ENCODE assay signal across 12 mouse cellular contexts in genomic region chr11:114889991-114890518, GRCm38 (mm10). TPM values are rescaled to one million over a fixed set of nuclear protein-coding genes. Genes with fewer than 3 reads are reported as not detected.
A peak's percentile ranks its signal among the peaks of the same experiment; 100 is the strongest.
DNase-seq lines count a peak whose midpoint lies in the region; ATAC-seq and TF ChIP-seq lines count a peak whose summit lies in the region.
"Had no signal": no experiment of that assay in that cellular context is flagged by ENCODE, and none has a peak within 500 bp of the region (broad histone marks: within the 10 kb centered on the region; RNA-seq: fewer than 3 reads in every experiment).

Gene Cd300a, plus strand, starts transcription at chr11:114890041.

- no peak for TF ChIP-seq POLR2A in kidney, adult 2 months (IDR thresholded peaks at IDR 0.05; ENCODE audit: low read depth, low read length)

- no peak within 1 kb of the TSS for H3K27ac ChIP-seq in kidney, adult 2 months (ENCODE audit: insufficient read depth, low read depth, low read length)
- H3K27ac ChIP-seq in brown adipose tissue, adult 24 weeks (replicated peaks; ENCODE audit: low read depth, low read length) = peak within 1 kb of the TSS; percentile 62
- peak within 1 kb of the TSS; percentile 7; the same call in 1 of the 2 replicates for H3K27ac ChIP-seq in hindbrain, postnatal 0 days
- H3K27ac ChIP-seq in midbrain, embryonic 16.5 days (ENCODE audit: low read length) = no peak within 1 kb of the TSS
- H3K27ac ChIP-seq: limb, embryonic 10.5 days had no signal

- no peak within 1 kb of the TSS for H3K4me3 ChIP-seq in kidney, adult 2 months (ENCODE audit: insufficient read depth, low read depth, low read length)
- peak within 1 kb of the TSS; percentile 37 for H3K4me3 ChIP-seq in brown adipose tissue, adult 24 weeks (ENCODE audit: insufficient read depth, low read depth, low read length)
- no peak within 1 kb of the TSS for H3K4me3 ChIP-seq in hindbrain, postnatal 0 days (ENCODE audit: low read length)
- H3K4me3 ChIP-seq in midbrain, embryonic 16.5 days (ENCODE audit: low read depth, low read length) = no peak within 1 kb of the TSS
- H3K4me3 ChIP-seq: limb, embryonic 10.5 days had no signal

- no peaks in the 10 kb centered on the region for H3K9me3 ChIP-seq in hindbrain, postnatal 0 days (ENCODE audit: low read length)
- no peaks in the 10 kb centered on the region for H3K9me3 ChIP-seq in midbrain, embryonic 16.5 days (replicated peaks; ENCODE audit: control insufficient read depth, low read length, poor library complexity, severe bottlenecking)
- H3K9me3 ChIP-seq: limb, embryonic 10.5 days had no signal

- DNase-seq in kidney, postnatal 4 days = peak; percentile 55 to 66
- no peak for DNase-seq in kidney, adult 2 months
- DNase-seq in hindbrain, postnatal 0 days (ENCODE audit: low spot score) = no peak
- no peak for DNase-seq in embryo, embryonic 9.5 days (ENCODE audit: extremely low spot score)
- no peak for DNase-seq in right cerebral cortex, postnatal 4 days
- DNase-seq: embryo, embryonic 11 days; forebrain, postnatal 0 days; right cerebral cortex, postnatal 14 days had no signal

- WGBS in kidney, adult 2 months = 37% methylated on average over 18 of the region's 18 CpGs
- 30% methylated on average over 18 of the region's 18 CpGs for WGBS in hindbrain, postnatal 0 days
- 37% methylated on average over 18 of the region's 18 CpGs for WGBS in midbrain, embryonic 16.5 days

- TF ChIP-seq CTCF in kidney, adult 2 months (conservative IDR thresholded peaks at IDR 0.05; ENCODE audit: insufficient read depth, insufficient read length, low read depth, low read length) = no peak
- TF ChIP-seq CTCF in hindbrain, postnatal 0 days (IDR thresholded peaks at IDR 0.05; ENCODE audit: low read depth) = no peak

- no peak for ATAC-seq in hindbrain, postnatal 0 days
- no peak for ATAC-seq in midbrain, embryonic 16.5 days
- ATAC-seq: forebrain, postnatal 0 days had no signal

- H3K4me2 ChIP-seq in hindbrain, postnatal 0 days (ENCODE audit: low read depth, low read length) = peak within 1 kb of the TSS; percentile 39
- H3K4me2 ChIP-seq in midbrain, embryonic 16.5 days (ENCODE audit: low read length) = peak within 1 kb of the TSS; percentile 25; the same call in 1 of the 2 replicates

- H3K9ac ChIP-seq in hindbrain, postnatal 0 days (replicated peaks; ENCODE audit: low read length) = 0 out of 2 replicates have a peak within 1 kb of the TSS, but pooled peaks have one; percentile 21
- H3K9ac ChIP-seq in midbrain, embryonic 16.5 days (ENCODE audit: low read depth, low read length) = no peak within 1 kb of the TSS
- H3K9ac ChIP-seq: forebrain, postnatal 0 days had no signal

- no peaks in the 10 kb centered on the region for H3K27me3 ChIP-seq in kidney, adult 2 months (replicated peaks; ENCODE audit: control insufficient read depth, insufficient read depth, low read length)
- H3K27me3 ChIP-seq in hindbrain, postnatal 0 days (ENCODE audit: insufficient read depth, low read length) = no peaks in the 10 kb centered on the region
- H3K27me3 ChIP-seq in midbrain, embryonic 16.5 days (ENCODE audit: control insufficient read depth, insufficient read depth, low read depth, low read length) = no peaks in the 10 kb centered on the region

- no peaks in the 10 kb centered on the region for H3K4me1 ChIP-seq in kidney, adult 2 months (ENCODE audit: control insufficient read depth, insufficient read depth, low read length)
- H3K4me1 ChIP-seq in brown adipose tissue, adult 24 weeks (ENCODE audit: control insufficient read depth, insufficient read depth, insufficient read length, low read length) = no peaks in the 10 kb centered on the region; the same call in 1 of the 2 replicates
- peaks cover 8% of the 10 kb centered on the region; the same call in 1 of the 2 replicates for H3K4me1 ChIP-seq in hindbrain, postnatal 0 days (ENCODE audit: insufficient read depth, low read length)
- no peaks in the 10 kb centered on the region for H3K4me1 ChIP-seq in midbrain, embryonic 16.5 days (ENCODE audit: control insufficient read depth, insufficient read depth, low read length)

- no peaks in the 10 kb centered on the region for H3K36me3 ChIP-seq in kidney, adult 2 months (ENCODE audit: control insufficient read depth, insufficient read depth, low read length)
- no peaks in the 10 kb centered on the region for H3K36me3 ChIP-seq in hindbrain, postnatal 0 days (ENCODE audit: insufficient read depth, low read length)
- no peaks in the 10 kb centered on the region for H3K36me3 ChIP-seq in midbrain, embryonic 16.5 days (ENCODE audit: control insufficient read depth, insufficient read depth, low read length)
- H3K36me3 ChIP-seq: limb, embryonic 10.5 days had no signal

RNA-seq across cellular contexts. Expression of gene Cd300a, which starts in this region (rescaled TPM):
- polyA plus RNA-seq in kidney, adult 2 months (2012; rRNA removed) = 0.61 and 0.91 TPM in 2 replicates
- polyA plus RNA-seq in brown adipose tissue, adult 24 weeks (2012; ENCODE audit: insufficient read depth, insufficient read length, missing spikeins) = 0.58 and 1.1 TPM in 2 replicates
- 1.1 and 2.6 TPM in 2 replicates for total RNA-seq in hindbrain, postnatal 0 days (2014; rRNA removed)
- 1.4 and 1.5 TPM in 2 replicates for polyA plus RNA-seq in hindbrain, postnatal 0 days (2015; fragmentation: Nextera tagmentation; extraction: Ambion mirVana)
- 1.2 and 1.3 TPM in 2 replicates for polyA plus RNA-seq in midbrain, embryonic 16.5 days (2015; fragmentation: Nextera tagmentation; extraction: Ambion mirVana)
- total RNA-seq: MEL had no signal

Comparison
In these comparisons a context has a peak if more than half of its experiments do, and no peak if none do; other contexts are left out.
1. DNase-seq: peak in kidney, postnatal 4 days (2 of 2); none in kidney, adult 2 months (single experiment), hindbrain, postnatal 0 days (single experiment), embryo, embryonic 9.5 days (single experiment) and right cerebral cortex, postnatal 4 days (single experiment).
2. H3K27ac ChIP-seq: peak in brown adipose tissue, adult 24 weeks (single experiment) and hindbrain, postnatal 0 days (single experiment); none in kidney, adult 2 months (single experiment) and midbrain, embryonic 16.5 days (single experiment).